Mouse (Mus musculus) heart, postnatal 0 days (tissue): ENCODE measurements around the gene Phf13.

Source experiments
- CTCF ChIP-seq: IDR thresholded peaks from 2 replicates; pipeline ENCODE4 v1.5.1; 2016; ENCODE audit warnings: antibody characterized with exemption, control low read depth, low read depth
- EP300 ChIP-seq: IDR thresholded peaks from 2 replicates; pipeline ENCODE4 v1.6.1; 2016; ENCODE audit warnings: antibody characterized with exemption, low read depth

DNA sequence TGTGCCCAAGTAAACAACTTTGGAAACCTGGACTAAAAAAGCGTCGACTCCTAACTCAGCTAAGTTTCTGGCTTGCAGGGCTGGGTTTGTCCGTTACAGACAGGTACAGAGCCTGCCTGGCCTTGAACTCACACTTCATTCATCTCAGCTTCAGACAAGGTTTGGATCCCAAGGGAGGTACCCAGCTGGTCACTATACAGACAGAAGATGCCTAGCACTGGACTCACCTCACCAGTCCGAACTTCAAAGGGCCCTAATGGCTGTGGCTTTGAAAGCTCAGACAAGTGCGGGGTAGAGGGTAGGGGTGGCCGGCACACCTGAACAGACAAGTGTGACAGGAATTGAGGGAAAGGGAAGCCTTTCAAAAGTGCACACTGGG, 7.0 kb downstream of the Phf13 start:
- no peak for TF ChIP-seq CTCF
- TF ChIP-seq EP300 = no peak
